Mouse (Mus musculus) erythroblast, adult 5-6 weeks (primary cell): ENCODE measurements around the gene Lrrc56. TPM values are rescaled to one million over a fixed set of nuclear protein-coding genes. Genes with fewer than 3 reads are reported as not detected.

Experiments used
- ATAC-seq: replicated peaks from 2 replicates; pipeline ENCODE4 v1.8.0; 2016; ENCODE audit warnings: moderate number of reproducible peaks, mild to moderate bottlenecking, moderate TSS enrichment, inconsistent platforms; ENCODE audit not compliant: poor library complexity, low FRiP score, severe bottlenecking
- total RNA-seq, 2 experiments: library from RNA; stranded (forward) in 1 of 2; stranded (reverse) in 1 of 2; fragments of 150-400 nt in 1 of 2; fragments of 200-764, 138-1000 nt in 1 of 2; gene quantifications; 2 replicates each; pipeline versions ENCODE4 v1.2.3 to v1.2.4; 2015 to 2017; ENCODE audit warnings: low replicate concordance in 2 of 2

The Lrrc56 gene
- total RNA-seq, 2 experiments from 2014 or later = 0.94 TPM; not detected in 1

GRCm38 (mm10) chr7:141191036-141191435 is 2.9 kb upstream of the Lrrc56 start:
- ATAC-seq = no peak

- ATAC-seq = no peak
Observed at GRCm38 (mm10) chr7:141191796-141192685, 1.9 kb upstream of the Lrrc56 start.

- ATAC-seq = no peak
Observed at GRCm38 (mm10) chr7:141192776-141193347, 1.1 kb upstream of the Lrrc56 start.

- peak; percentile 23 for ATAC-seq
Observed at GRCm38 (mm10) chr7:141193348-141193856, 555 bp upstream of the Lrrc56 start.

GRCm38 (mm10) chr7:141194409-141194808 is 452 bp downstream of the Lrrc56 start:
- ATAC-seq = no peak

GRCm38 (mm10) chr7:141194830-141195229 is 873 bp downstream of the Lrrc56 start:
- ATAC-seq = peak; percentile 67

- no peak for ATAC-seq
Observed at GRCm38 (mm10) chr7:141195754-141196153, 1.8 kb downstream of the Lrrc56 start.

- ATAC-seq = no peak
Observed at GRCm38 (mm10) chr7:141196619-141197282, 2.8 kb downstream of the Lrrc56 start.

GRCm38 (mm10) chr7:141198121-141198520 is 4.2 kb downstream of the Lrrc56 start:
- ATAC-seq = no peak

- no peak for ATAC-seq
Observed at GRCm38 (mm10) chr7:141204546-141204945, 10.6 kb downstream of the Lrrc56 start.

- ATAC-seq = no peak
Observed at GRCm38 (mm10) chr7:141205504-141205903, 11.5 kb downstream of the Lrrc56 start.

GRCm38 (mm10) chr7:141206182-141206937 is 12.4 kb downstream of the Lrrc56 start:
- ATAC-seq = no peak

- peak; percentile 83 for ATAC-seq
Observed at GRCm38 (mm10) chr7:141209526-141209925, 15.6 kb downstream of the Lrrc56 start.

- no peak for ATAC-seq
Observed at GRCm38 (mm10) chr7:141210137-141210536, 16.2 kb downstream of the Lrrc56 start.

GRCm38 (mm10) chr7:141210606-141211131 is 16.7 kb downstream of the Lrrc56 start:
- ATAC-seq = no peak

GRCm38 (mm10) chr7:141213133-141213532 is 19.2 kb downstream of the Lrrc56 start:
- no peak for ATAC-seq

GRCm38 (mm10) chr7:141213605-141214235 is 19.8 kb downstream of the Lrrc56 start, which contains the start of gene Lmntd2:
Gene Lmntd2 (minus strand): TSS chr7:141214080.
- no peak for ATAC-seq

GRCm38 (mm10) chr7:141214310-141214709 is 20.4 kb downstream of the Lrrc56 start:
- ATAC-seq = no peak
